Mouse (Mus musculus) heart, embryonic 11.5 days (tissue): Measurements from ENCODE around the gene Cyb5r4. TPM values are rescaled to one million over a fixed set of nuclear protein-coding genes. Genes with fewer than 3 reads are reported as not detected.
A peak's percentile ranks its signal among the peaks of the same experiment; 100 is the strongest.
"Not testable (repeated sequence)": the region's sequence is repeated elsewhere in the genome, so short reads cannot be mapped to it uniquely, and the experiment has no call there.

Source experiments
- ATAC-seq: fragments of 200-750 bp; cut with Nextera tagmentation; replicated peaks from 2 replicates; pipeline ENCODE4 v1.8.0; 2017; ENCODE audit warnings: moderate library complexity; ENCODE audit not compliant: insufficient number of reproducible peaks, low FRiP score, low TSS enrichment
- H3K27ac ChIP-seq: fragments of 300-500 bp; sonication (generic); 2 replicates; pipeline ENCODE4 v1.5.1; 2014; ENCODE audit warnings: mild to moderate bottlenecking, low read depth, low read length
- H3K27me3 ChIP-seq: fragments of 300-500 bp; sonication (generic); 2 replicates; pipeline ENCODE4 v1.6.1; 2014; ENCODE audit warnings: mild to moderate bottlenecking, low read length, mixed read lengths; ENCODE audit not compliant: control insufficient read depth, insufficient read depth
- H3K36me3 ChIP-seq: fragments of 300-500 bp; sonication (generic); 2 replicates; pipeline ENCODE4 v1.6.1; 2014; ENCODE audit warnings: mild to moderate bottlenecking, low read length, moderate library complexity, mixed read lengths; ENCODE audit not compliant: control insufficient read depth, insufficient read depth
- H3K4me1 ChIP-seq: fragments of 300-500 bp; sonication (generic); 2 replicates; pipeline ENCODE4 v1.6.1; 2014; ENCODE audit warnings: low read length; ENCODE audit not compliant: control insufficient read depth, insufficient read depth
- H3K4me2 ChIP-seq: fragments of 300-500 bp; sonication (generic); 2 replicates; pipeline ENCODE4 v1.6.1; 2014; ENCODE audit warnings: mild to moderate bottlenecking, moderate library complexity
- H3K4me3 ChIP-seq: fragments of 300-500 bp; sonication (generic); 2 replicates; pipeline ENCODE4 v1.5.1; 2014; ENCODE audit warnings: low read depth, low read length
- H3K9ac ChIP-seq: fragments of 300-500 bp; sonication (generic); 2 replicates; pipeline ENCODE4 v1.6.1; 2014; ENCODE audit warnings: mild to moderate bottlenecking, low read depth, low read length, moderate library complexity
- H3K9me3 ChIP-seq: fragments of 300-500 bp; sonication (generic); replicated peaks from 2 replicates; pipeline ENCODE4 v1.6.1; 2016; ENCODE audit warnings: low read length; ENCODE audit not compliant: control insufficient read depth
- WGBS: fragments of 180-500 bp; shearing (Covaris S2); extraction: QIAGEN DNeasy Blood & Tissue Kit; methylation state at CpG from one replicate; pipeline ENCODE4 v1.1.7; 2014; ENCODE audit not compliant: insufficient replicate concordance; 5-methylcytosine and 5-hydroxymethylcytosine counted together
- polyA plus RNA-seq: library from polyadenylated mRNA; unstranded; fragments of >200 nt; fragmentation: Nextera tagmentation; extraction: Ambion mirVana; gene quantifications from 2 replicates; pipeline ENCODE4 v1.2.1, GENCODE M21; 2014

Gene Cyb5r4
- 52.0 and 52.7 TPM in 2 replicates for polyA plus RNA-seq

DNA sequence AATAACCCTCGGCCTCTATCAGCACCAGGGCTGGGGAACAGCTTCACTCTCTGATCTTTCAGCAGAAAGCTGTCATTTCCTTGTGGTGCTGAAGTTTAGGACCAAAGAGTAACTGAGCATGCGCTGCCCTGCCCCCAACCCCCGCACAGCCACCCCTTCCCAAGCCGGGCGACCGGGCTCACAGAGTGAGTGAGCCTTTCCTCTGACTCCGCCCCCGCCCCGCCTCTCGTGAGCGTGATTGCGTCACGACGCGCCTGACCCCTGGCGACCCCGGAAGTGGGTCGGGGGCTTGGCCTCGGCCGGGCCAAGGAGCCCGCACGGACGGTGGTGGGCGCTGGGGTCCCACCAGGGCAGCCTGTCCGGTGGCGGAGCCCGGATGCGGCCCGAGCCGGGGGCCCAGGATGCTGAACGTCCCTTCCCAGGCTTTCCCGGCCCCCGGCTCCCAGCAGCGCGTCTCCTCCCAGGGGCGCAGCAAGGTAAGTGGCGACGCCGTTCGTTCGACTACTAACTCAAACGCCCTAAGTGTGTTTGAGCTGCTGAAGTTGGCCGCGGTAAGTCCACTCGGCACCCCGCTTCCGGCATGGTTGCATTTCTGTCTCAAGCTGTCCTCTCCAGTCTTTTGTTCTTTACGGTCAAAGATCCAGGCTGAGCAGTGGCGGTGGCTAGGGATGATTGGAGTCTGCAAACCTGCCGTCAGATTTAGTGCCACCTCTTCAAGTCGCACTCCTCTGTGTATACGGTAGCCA is at the start of gene Cyb5r4:
Gene Cyb5r4, plus strand, starts transcription at position 237 of the 746 bp plus-strand sequence.
- WGBS, result under 1% methylated on average over 49 of the region's 52 CpGs
- peak within 1 kb of the TSS; percentile 84 for H3K9ac ChIP-seq
- no peaks in the 10 kb centered on the region for H3K4me1 ChIP-seq
- H3K4me3 ChIP-seq, result peak within 1 kb of the TSS; percentile 85
- peak within 1 kb of the TSS; percentile 58 for H3K27ac ChIP-seq
- peak within 1 kb of the TSS; percentile 77 for H3K4me2 ChIP-seq
- H3K36me3 ChIP-seq, result no peaks in the 10 kb centered on the region
- peak; percentile 99 for ATAC-seq
- H3K27me3 ChIP-seq, result peaks cover 7% of the 10 kb centered on the region; the same call in 1 of the 2 replicates
- no peaks in the 10 kb centered on the region for H3K9me3 ChIP-seq

DNA sequence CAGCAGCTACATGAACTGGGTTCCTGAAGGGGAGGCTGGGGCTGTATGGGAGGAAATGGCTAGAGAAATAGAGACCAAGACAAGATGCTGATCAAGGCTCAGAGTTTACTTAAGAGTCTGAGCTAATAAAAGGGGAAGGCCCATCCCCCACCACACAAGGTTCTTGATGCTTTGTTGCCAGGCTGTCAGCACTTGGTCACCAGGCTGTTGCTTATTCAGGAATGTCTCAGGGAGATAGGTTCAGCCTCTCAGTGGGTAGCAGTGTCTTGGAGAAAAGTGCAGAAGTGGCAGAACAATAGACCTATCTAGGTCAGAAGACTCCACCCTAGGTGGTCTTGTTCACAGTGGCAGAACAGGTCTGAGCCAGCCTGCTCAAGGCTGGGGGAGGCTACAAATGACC is 49.3 kb upstream of the Cyb5r4 start:
- not testable (repeated sequence) for H3K4me1 ChIP-seq, H3K27me3 ChIP-seq, H3K36me3 ChIP-seq, H3K4me3 ChIP-seq, H3K9ac ChIP-seq, ATAC-seq, H3K9me3 ChIP-seq, H3K4me2 ChIP-seq, H3K27ac ChIP-seq

GRCm38 (mm10) chr9:86973562-86973961 is 48.3 kb upstream of the Cyb5r4 start:
- Histone ChIP-seq H3K4me1 (no peaks in the 10 kb centered on the region), H3K27ac (no peak overlapping the region), H3K9ac (no peak overlapping the region), H3K9me3 (no peaks in the 10 kb centered on the region), H3K4me2 (no peak overlapping the region), H3K36me3 (no peaks in the 10 kb centered on the region), H3K4me3 (no peak overlapping the region), H3K27me3 (no peaks in the 10 kb centered on the region)
- no peak for ATAC-seq
- 67% methylated on average over 4 of the region's 4 CpGs for WGBS

DNA sequence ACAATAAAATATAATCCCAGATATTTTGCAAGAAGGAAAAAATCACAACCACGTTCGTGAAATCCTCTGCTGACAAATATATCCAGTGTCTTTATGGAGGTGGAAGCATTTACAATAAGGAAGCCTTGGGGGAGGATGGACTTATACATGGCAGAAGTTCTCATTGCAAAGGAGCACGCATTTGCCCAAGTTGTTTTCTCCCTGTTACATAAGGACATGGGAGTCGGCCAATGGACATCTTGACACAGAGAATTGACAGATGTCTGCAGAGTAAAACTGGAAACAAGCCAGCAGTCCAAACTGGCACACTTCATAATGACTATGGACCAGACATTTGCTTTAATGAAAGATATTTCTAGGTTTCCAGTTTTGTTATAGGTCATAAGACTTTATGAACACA is 44.9 kb upstream of the Cyb5r4 start:
- Histone ChIP-seq H3K4me3 (no peak overlapping the region), H3K4me1 (no peaks in the 10 kb centered on the region), H3K36me3 (no peaks in the 10 kb centered on the region), H3K27me3 (no peaks in the 10 kb centered on the region), H3K4me2 (no peak overlapping the region), H3K9ac (no peak overlapping the region), H3K27ac (no peak overlapping the region), H3K9me3 (no peaks in the 10 kb centered on the region)
- no peak for ATAC-seq
- 79% methylated on average over 4 of the region's 4 CpGs for WGBS

DNA sequence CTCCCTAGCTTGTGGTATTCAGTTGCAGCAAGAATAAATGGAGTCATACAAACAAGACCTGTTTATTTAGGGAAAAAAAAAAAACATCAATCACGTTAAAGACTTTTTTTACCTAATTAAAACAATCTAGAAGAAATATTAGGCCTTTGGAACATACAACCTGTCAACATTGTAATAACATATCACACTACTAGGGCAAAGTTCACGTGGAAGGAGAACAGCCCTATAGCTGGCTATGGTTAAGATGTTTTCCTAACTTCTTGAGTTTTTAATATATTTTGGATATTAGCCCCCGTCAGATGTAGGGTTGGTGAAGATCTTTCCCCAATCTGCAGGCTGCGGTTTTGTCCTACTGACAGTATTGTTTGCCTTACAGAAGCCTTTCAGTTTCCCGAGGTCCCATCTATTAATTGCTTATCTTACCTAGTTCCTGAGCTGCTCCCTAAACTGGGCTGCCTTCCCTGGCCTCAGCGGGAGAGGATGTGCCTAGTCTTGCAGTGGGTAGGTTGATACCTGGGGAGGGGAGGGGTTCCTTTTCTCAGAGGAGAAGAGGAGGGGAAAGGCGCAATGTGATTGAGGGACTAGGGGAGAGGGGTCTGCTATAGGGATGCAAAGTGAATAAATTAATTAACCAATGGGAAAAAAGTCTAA is 43.4 kb upstream of the Cyb5r4 start:
- Histone ChIP-seq H3K4me1 (no peaks in the 10 kb centered on the region), H3K4me2 (no peak overlapping the region), H3K9ac (no peak overlapping the region), H3K36me3 (no peaks in the 10 kb centered on the region), H3K27me3 (no peaks in the 10 kb centered on the region), H3K9me3 (no peaks in the 10 kb centered on the region), H3K27ac (no peak overlapping the region), H3K4me3 (no peak overlapping the region)
- 57% methylated on average over 7 of the region's 7 CpGs for WGBS
- ATAC-seq, result no peak

DNA sequence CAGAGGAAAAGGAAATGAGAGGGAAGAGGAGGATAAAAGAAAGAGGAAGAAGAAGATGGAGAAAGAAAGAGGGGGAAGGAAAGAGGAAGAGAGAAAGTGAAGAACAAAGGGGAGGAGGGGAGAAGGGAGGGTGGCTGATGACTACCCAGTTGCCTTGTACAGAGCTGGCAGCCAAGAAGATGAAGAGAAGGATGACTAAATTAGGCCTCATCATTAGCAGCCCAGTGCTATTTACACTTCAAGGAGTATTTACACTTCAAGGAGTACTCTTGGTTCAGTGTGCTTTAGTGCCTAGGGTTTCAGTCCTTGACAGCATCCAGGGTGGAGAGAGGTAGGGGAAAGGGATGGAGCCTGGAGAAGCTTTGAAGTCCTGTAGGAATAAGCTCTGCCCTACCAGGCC is 41.8 kb upstream of the Cyb5r4 start:
- H3K4me2 ChIP-seq, result no peak overlapping the region
- no peaks in the 10 kb centered on the region for H3K9me3 ChIP-seq
- H3K9ac ChIP-seq, result no peak overlapping the region
- H3K36me3 ChIP-seq, result no peaks in the 10 kb centered on the region
- H3K27ac ChIP-seq, result no peak overlapping the region
- H3K4me1 ChIP-seq, result no peaks in the 10 kb centered on the region
- H3K27me3 ChIP-seq, result no peaks in the 10 kb centered on the region
- H3K4me3 ChIP-seq, result no peak overlapping the region
- no peak for ATAC-seq

GRCm38 (mm10) chr9:86980942-86981341 is 40.9 kb upstream of the Cyb5r4 start:
- no peak overlapping the region for H3K4me2 ChIP-seq
- no peaks in the 10 kb centered on the region for H3K27me3 ChIP-seq
- no peaks in the 10 kb centered on the region for H3K4me1 ChIP-seq
- no peak overlapping the region for H3K9ac ChIP-seq
- H3K27ac ChIP-seq, result no peak overlapping the region
- H3K4me3 ChIP-seq, result no peak overlapping the region
- 30% methylated on average over 2 of the region's 2 CpGs for WGBS
- no peaks in the 10 kb centered on the region for H3K9me3 ChIP-seq
- ATAC-seq, result no peak
- no peaks in the 10 kb centered on the region for H3K36me3 ChIP-seq

DNA sequence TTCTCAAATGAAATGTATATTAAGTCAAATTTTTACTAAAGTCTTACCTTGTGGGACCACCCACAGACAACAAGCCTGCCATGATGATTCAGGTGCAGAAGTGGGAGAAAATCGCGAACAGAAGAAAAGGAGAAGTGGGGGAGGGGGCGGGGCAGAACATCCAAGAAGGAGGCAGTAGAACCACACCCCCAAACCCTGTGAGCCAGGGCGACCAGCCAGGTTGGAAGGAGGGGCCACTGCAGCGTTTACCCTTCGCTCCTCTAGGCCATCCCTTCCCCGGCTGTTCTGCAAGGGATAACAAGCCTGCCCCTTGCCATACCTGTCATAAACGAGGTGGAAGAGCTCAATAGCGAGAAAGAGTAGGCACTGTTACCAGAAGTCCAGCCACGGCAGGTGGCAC is 40.3 kb upstream of the Cyb5r4 start:
- H3K4me3 ChIP-seq, result no peak overlapping the region
- 19% methylated on average over 10 of the region's 10 CpGs for WGBS
- H3K9ac ChIP-seq, result no peak overlapping the region
- no peaks in the 10 kb centered on the region for H3K27me3 ChIP-seq
- H3K36me3 ChIP-seq, result no peaks in the 10 kb centered on the region
- no peak for ATAC-seq
- no peak overlapping the region for H3K4me2 ChIP-seq
- H3K27ac ChIP-seq, result no peak overlapping the region
- H3K4me1 ChIP-seq, result no peaks in the 10 kb centered on the region
- no peaks in the 10 kb centered on the region for H3K9me3 ChIP-seq

DNA sequence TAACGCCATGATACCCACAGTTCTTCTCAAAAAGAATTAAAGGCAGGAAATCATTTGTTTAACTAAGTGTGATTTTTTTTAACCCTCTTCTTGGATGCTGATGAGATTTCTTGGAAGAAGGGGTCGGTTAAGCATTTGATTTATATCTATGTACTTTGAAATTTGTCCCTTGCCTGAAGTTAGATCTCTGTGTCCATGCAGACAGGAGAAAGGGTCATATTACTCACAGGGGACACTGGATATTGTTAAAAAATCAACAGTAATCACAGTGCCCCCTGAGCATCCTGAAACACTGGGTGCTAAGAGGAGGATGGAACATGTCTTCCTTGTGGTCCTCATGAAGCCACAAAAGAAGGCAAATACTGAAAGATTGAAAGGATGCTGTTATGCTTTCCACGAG is 37.2 kb upstream of the Cyb5r4 start:
- H3K4me3 ChIP-seq, result no peak overlapping the region
- no peaks in the 10 kb centered on the region for H3K27me3 ChIP-seq
- H3K9ac ChIP-seq, result no peak overlapping the region
- H3K4me2 ChIP-seq, result no peak overlapping the region
- no peaks in the 10 kb centered on the region for H3K9me3 ChIP-seq
- no peak for ATAC-seq
- 68% methylated on average over 3 of the region's 3 CpGs for WGBS
- H3K4me1 ChIP-seq, result no peaks in the 10 kb centered on the region
- no peak overlapping the region for H3K27ac ChIP-seq
- H3K36me3 ChIP-seq, result no peaks in the 10 kb centered on the region
